In genomic region chr16:44542029-44542690, GRCm38 (mm10) we compare ENCODE assay signal across 8 mouse cellular contexts. TPM values are rescaled to one million over a fixed set of nuclear protein-coding genes. Genes with fewer than 3 reads are reported as not detected.
DNase-seq lines count a peak whose midpoint lies in the region; ATAC-seq and TF ChIP-seq lines count a peak whose summit lies in the region.

No protein-coding gene starts in this region.

- WGBS in lung, embryonic 14.5 days, result 23% methylated on average over 3 of the region's 3 CpGs
- WGBS in lung, adult 2 months, result 55% methylated on average over 3 of the region's 3 CpGs
- 52% methylated on average over 3 of the region's 3 CpGs for WGBS in hindbrain, embryonic 10.5 days
- 26% methylated on average over 3 of the region's 3 CpGs for WGBS in midbrain, embryonic 14.5 days

- TF ChIP-seq CTCF in lung, embryonic 14.5 days (IDR thresholded peaks at IDR 0.05; ENCODE audit: low read depth), result no peak
- TF ChIP-seq CTCF in lung, adult 2 months (IDR thresholded peaks at IDR 0.05; ENCODE audit: insufficient read depth, low read length), result no peak

- TF ChIP-seq POLR2A in lung, adult 2 months (IDR thresholded peaks at IDR 0.05; ENCODE audit: borderline replicate concordance, extremely low read depth, low read depth, low read length), result no peak

- H3K4me2 ChIP-seq in lung, embryonic 14.5 days, result peak overlapping the region; percentile 38; the same call in 1 of the 2 replicates
- 0 out of 2 replicates have a peak overlapping the region, but pooled peaks have one; percentile 23 for H3K4me2 ChIP-seq in midbrain, embryonic 14.5 days (ENCODE audit: low read length)

- H3K27ac ChIP-seq in lung, embryonic 14.5 days (ENCODE audit: low read depth), result peak overlapping the region; percentile 82; the same call in 1 of the 2 replicates
- H3K27ac ChIP-seq in hindbrain, embryonic 10.5 days, result peak overlapping the region; percentile 57
- peak overlapping the region; percentile 58 for H3K27ac ChIP-seq in midbrain, embryonic 14.5 days (replicated peaks; ENCODE audit: low read depth, low read length)

- peak; percentile 18 for DNase-seq in cerebellum, adult 11-12 months
- no peak for DNase-seq in cerebellum, adult 11 months
- DNase-seq in lung, embryonic 14.5 days, result peak; percentile 84
- DNase-seq in lung, adult 2 months, result no peak
- DNase-seq in hindbrain, embryonic 10.5 days (ENCODE audit: low spot score), result no peak
- peak; percentile 20 for DNase-seq in midbrain, embryonic 14.5 days
- no peak for DNase-seq in gastrocnemius, postnatal 4 days (ENCODE audit: low spot score in 2 of 2)
- DNase-seq in right cerebral cortex, postnatal 14 days, result no peak

- peaks cover 1% of the 10 kb centered on the region; the same call in 1 of the 2 replicates for H3K36me3 ChIP-seq in lung, embryonic 14.5 days (ENCODE audit: insufficient read depth)
- H3K36me3 ChIP-seq in hindbrain, embryonic 10.5 days, result peaks cover 12% of the 10 kb centered on the region
- H3K36me3 ChIP-seq in midbrain, embryonic 14.5 days (ENCODE audit: control insufficient read depth, insufficient read depth, low read length), result no peaks in the 10 kb centered on the region

- no peaks in the 10 kb centered on the region for H3K9me3 ChIP-seq in lung, embryonic 14.5 days (ENCODE audit: low read depth, low read length)
- H3K9me3 ChIP-seq in hindbrain, embryonic 10.5 days, result no peaks in the 10 kb centered on the region
- no peaks in the 10 kb centered on the region for H3K9me3 ChIP-seq in midbrain, embryonic 14.5 days (ENCODE audit: control insufficient read depth, low read length)

- no peak overlapping the region for H3K9ac ChIP-seq in lung, embryonic 14.5 days
- H3K9ac ChIP-seq in midbrain, embryonic 14.5 days (replicated peaks; ENCODE audit: low read length), result no peak overlapping the region

- ATAC-seq in lung, embryonic 14.5 days (ENCODE audit: insufficient read depth), result peak; percentile 83
- no peak for ATAC-seq in midbrain, embryonic 14.5 days (ENCODE audit: low FRiP score, low TSS enrichment)

- H3K4me3 ChIP-seq in lung, embryonic 14.5 days (ENCODE audit: low read depth, low read length), result no peak overlapping the region
- no peak overlapping the region for H3K4me3 ChIP-seq in lung, adult 2 months (replicated peaks; ENCODE audit: extremely low read depth, low read depth, low read length)
- H3K4me3 ChIP-seq in hindbrain, embryonic 10.5 days, result no peak overlapping the region
- no peak overlapping the region for H3K4me3 ChIP-seq in midbrain, embryonic 14.5 days (replicated peaks; ENCODE audit: low read depth, low read length)

- H3K27me3 ChIP-seq in lung, embryonic 14.5 days (ENCODE audit: insufficient read depth, low read length), result no peaks in the 10 kb centered on the region
- H3K27me3 ChIP-seq in hindbrain, embryonic 10.5 days (ENCODE audit: insufficient read depth, poor library complexity, severe bottlenecking), result no peaks in the 10 kb centered on the region
- no peaks in the 10 kb centered on the region for H3K27me3 ChIP-seq in midbrain, embryonic 14.5 days (ENCODE audit: control insufficient read depth, insufficient read depth, low read length)

- peaks cover 67% of the 10 kb centered on the region for H3K4me1 ChIP-seq in lung, embryonic 14.5 days (ENCODE audit: insufficient read depth)
- peaks cover 9% of the 10 kb centered on the region for H3K4me1 ChIP-seq in lung, adult 2 months (ENCODE audit: control insufficient read depth, insufficient read depth, low read length)
- H3K4me1 ChIP-seq in hindbrain, embryonic 10.5 days (replicated peaks), result peaks cover 96% of the 10 kb centered on the region
- peaks cover 76% of the 10 kb centered on the region for H3K4me1 ChIP-seq in midbrain, embryonic 14.5 days (ENCODE audit: control insufficient read depth, insufficient read depth, low read length)

RNA-seq across cellular contexts. Expression of gene Boc, which starts 16.5 kb away (rescaled TPM):
- polyA plus RNA-seq in lung, embryonic 14.5 days (2014; fragmentation: Nextera tagmentation; extraction: Ambion mirVana), result 36.4 and 38.8 TPM in 2 replicates
- polyA plus RNA-seq in lung, adult 2 months (2012; rRNA removed), result 22.2 and 23.4 TPM in 2 replicates
- 36.0 and 43.9 TPM in 2 replicates for polyA plus RNA-seq in hindbrain, embryonic 10.5 days (2016; fragmentation: Nextera tagmentation; extraction: Ambion mirVana)
- 14.1 and 22.6 TPM in 2 replicates for polyA plus RNA-seq in midbrain, embryonic 14.5 days (2014; fragmentation: Nextera tagmentation; extraction: Ambion mirVana)
- total RNA-seq in gastrocnemius, postnatal 4 days (2021), result 10 to 100 TPM; 26.2 to 30.3 TPM

Comparison
In these comparisons a context has a peak if more than half of its experiments do, and no peak if none do; other contexts are left out.
1. DNase-seq: peak in cerebellum, adult 11-12 months (single experiment), lung, embryonic 14.5 days (single experiment) and midbrain, embryonic 14.5 days (single experiment); none in cerebellum, adult 11 months (single experiment), lung, adult 2 months (single experiment), hindbrain, embryonic 10.5 days (single experiment), gastrocnemius, postnatal 4 days (0 of 2) and right cerebral cortex, postnatal 14 days (single experiment).
2. Peak in every context shown above with its lines, with median percentiles within 50 percentile points of each other: H3K27ac ChIP-seq.